Mouse (Mus musculus) adrenal gland, postnatal 0 days (tissue): Measurements from ENCODE around the gene Olfr12. TPM values are rescaled to one million over a fixed set of nuclear protein-coding genes. Genes with fewer than 3 reads are reported as not detected.

Experiments used
- polyA plus RNA-seq: library from polyadenylated mRNA; unstranded; fragments of >200 nt; fragmentation: Nextera tagmentation; extraction: Ambion mirVana; gene quantifications from 2 replicates; pipeline ENCODE4 v1.2.1, GENCODE M21; 2015

Gene Olfr12
- polyA plus RNA-seq = not detected in 2 replicates

DNA sequence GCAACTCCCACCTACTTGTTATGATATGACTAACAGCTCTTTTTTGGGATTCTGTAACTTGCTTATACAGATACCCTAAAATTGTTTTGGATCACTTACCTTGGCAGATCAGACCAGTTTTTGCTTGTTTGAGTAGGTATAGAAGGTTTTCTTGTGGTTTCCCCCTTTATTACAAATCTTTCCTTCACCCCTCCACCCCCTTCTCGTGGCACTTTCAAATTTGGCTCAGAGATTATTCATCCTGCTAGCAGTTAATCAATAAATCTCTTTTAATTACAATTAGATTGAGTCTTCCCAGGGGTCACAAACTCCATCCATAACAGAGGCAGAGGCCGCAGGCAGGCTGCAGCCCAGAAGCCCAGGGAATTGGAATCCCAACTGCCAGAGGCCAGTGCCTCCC lies at the start of gene Olfr12:
Olfr12 (plus strand) TSS at position 301 of the 400 bp plus-strand sequence.

GRCm38 (mm10) chr1:92571022-92571421 lies 46.6 kb upstream of the Olfr12 start, which contains the start of gene Olfr1413:
Gene Olfr1413, plus strand, starts transcription at chr1:92571322.

DNA sequence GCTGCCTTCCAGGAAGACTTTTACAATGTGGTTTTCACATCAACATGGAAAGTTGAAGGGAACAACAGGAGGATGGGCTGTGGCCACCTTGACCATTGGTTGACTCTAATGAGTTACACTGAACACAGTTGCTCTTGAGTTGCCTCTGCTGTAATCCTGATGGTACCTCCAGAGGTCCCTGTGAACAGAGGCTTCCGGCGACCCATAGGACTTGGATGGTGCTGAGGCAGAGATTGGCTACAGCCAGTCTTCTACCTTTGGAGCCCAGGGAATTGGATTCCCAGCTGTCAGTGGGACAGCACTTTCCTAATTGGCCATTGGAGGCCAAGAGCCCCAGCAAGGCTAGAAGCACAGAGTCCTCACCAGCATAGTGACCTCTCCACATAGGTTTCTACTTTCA lies 32.1 kb upstream of the Olfr12 start, which contains the start of gene Olfr1412:
Olfr1412 (plus strand) TSS at position 301 of the 400 bp plus-strand sequence.

DNA sequence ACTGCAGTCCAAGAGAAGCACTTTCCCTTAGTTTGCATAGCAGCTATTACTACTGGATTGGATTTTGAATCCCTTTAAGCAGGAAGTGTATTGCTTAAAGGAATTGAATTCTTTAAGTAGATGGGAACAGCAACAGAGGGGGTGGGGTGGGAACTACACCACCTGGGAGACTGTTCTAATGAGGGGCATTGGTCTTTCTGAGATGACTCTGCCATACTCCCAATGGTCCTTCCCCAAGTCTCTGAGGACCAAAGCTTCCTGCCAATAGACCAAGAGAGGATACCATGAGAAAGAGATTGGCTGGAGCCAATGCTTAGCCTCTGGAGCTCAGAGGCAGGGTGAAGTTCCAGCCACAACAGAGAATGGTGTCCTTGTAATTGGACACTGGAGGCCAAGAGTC lies 23.5 kb upstream of the Olfr12 start, which contains the start of gene Olfr1411:
Olfr1411 (plus strand) TSS at position 301 of the 400 bp plus-strand sequence.

GRCm38 (mm10) chr1:92605482-92605881 lies 12.1 kb upstream of the Olfr12 start, which contains the start of gene Olfr1410:
Gene Olfr1410, plus strand, starts transcription at chr1:92605782.

GRCm38 (mm10) chr1:92641514-92642272 lies 24.1 kb downstream of the Olfr12 start, which contains the start of gene Cops9:
Gene Cops9, minus strand, starts transcription at chr1:92641985.

GRCm38 (mm10) chr1:92648673-92649072 lies 31.1 kb downstream of the Olfr12 start, which contains the start of gene Otos:
Gene Otos, minus strand, starts transcription at chr1:92648841.

Other genes with a start within 250 kb of the Olfr12 start
- gene Ndufa10, start 143.9 kb upstream of the Olfr12 start, polyA plus RNA-seq = 133 and 210 TPM in 2 replicates
- gene Olfr1416, start 132.7 kb upstream of the Olfr12 start, polyA plus RNA-seq = not detected in 2 replicates
- not detected in 2 replicates for gene Olfr1415, start 121.7 kb upstream of the Olfr12 start, polyA plus RNA-seq
- not detected in 2 replicates for gene Olfr1414, start 99.1 kb upstream of the Olfr12 start, polyA plus RNA-seq
- gene Olfr1413, start 46.5 kb upstream of the Olfr12 start, polyA plus RNA-seq = not detected in 2 replicates
- not detected in 2 replicates for gene Olfr1412, start 32.0 kb upstream of the Olfr12 start, polyA plus RNA-seq
- gene Olfr1411, start 23.4 kb upstream of the Olfr12 start, polyA plus RNA-seq = not detected in 2 replicates
- not detected in 2 replicates for gene Olfr1410, start 12.0 kb upstream of the Olfr12 start, polyA plus RNA-seq
- gene Cops9, start 24.2 kb downstream of the Olfr12 start, polyA plus RNA-seq = 744 and 1,302 TPM in 2 replicates
- gene Otos, start 31.1 kb downstream of the Olfr12 start, polyA plus RNA-seq = 0.19 TPM in 2 replicates
- 31.6 and 35.1 TPM in 2 replicates for gene Gpc1, start 213.9 kb downstream of the Olfr12 start, polyA plus RNA-seq